Mouse (Mus musculus) C3H10T1/2 (cell line): Measurements from ENCODE around the gene Pnpo. TPM values are rescaled to one million over a fixed set of nuclear protein-coding genes. Genes with fewer than 3 reads are reported as not detected.

Experiments
- polyA plus RNA-seq, 2 experiments: library from polyadenylated mRNA; unstranded; fragments of >200 nt; fragmentation: generic; extraction: Trizol; gene quantifications; one replicate each; pipeline ENCODE4 v1.2.1; 2012; ENCODE audit warnings: missing spikeins in 2 of 2

Pnpo gene
- 1 to 10 TPM; 1.6 to 2.6 TPM for polyA plus RNA-seq

GRCm38 (mm10) chr11:96943746-96944304, at the start of gene Pnpo:
TSS of gene Pnpo (minus strand) at chr11:96943986.

DNA sequence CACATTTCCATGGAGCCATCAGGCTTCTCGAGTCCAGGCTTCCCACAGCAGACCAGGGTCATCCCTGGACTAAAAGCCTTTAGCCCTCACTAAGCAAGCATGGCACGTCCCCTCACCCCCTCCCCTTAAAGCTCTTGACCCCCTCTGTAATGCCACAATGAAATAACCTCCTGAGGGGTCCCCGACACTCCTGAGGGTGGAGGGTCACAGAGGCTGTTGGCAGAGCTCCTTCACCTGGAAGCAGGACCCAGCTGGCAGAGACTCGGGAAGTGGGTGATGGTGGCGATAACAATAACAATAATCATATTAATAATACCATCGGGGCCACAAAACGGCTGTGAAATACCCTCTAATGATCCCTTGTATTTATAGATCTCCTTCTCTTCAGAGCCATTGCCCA, 39.1 kb upstream of the Pnpo start, which contains the start of gene Sp2:
Sp2 (minus strand) TSS at position 101 of the 400 bp plus-strand sequence.

DNA sequence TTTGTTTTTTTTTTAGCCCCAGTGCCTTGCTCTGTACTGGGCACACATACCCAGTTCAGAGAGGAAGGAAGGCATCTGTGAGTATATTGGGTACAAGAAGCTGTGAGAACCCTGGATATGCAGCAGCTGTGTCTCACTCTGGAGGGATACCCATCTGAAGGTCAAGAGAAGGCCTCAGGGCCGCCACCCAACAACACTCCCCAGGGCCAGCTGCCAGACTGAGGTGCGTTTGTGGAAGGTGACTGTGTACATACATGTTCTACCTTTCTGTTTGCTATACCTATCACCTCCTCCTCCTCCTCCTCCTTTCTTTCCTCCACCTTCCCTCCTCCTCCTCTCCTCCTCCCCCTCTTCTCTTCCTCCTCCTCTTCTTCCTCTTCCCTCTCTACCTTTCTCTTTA, 15.7 kb downstream of the Pnpo start, which contains the start of gene Prr15l:
Prr15l (plus strand) TSS at position 17 of the 400 bp plus-strand sequence.

DNA sequence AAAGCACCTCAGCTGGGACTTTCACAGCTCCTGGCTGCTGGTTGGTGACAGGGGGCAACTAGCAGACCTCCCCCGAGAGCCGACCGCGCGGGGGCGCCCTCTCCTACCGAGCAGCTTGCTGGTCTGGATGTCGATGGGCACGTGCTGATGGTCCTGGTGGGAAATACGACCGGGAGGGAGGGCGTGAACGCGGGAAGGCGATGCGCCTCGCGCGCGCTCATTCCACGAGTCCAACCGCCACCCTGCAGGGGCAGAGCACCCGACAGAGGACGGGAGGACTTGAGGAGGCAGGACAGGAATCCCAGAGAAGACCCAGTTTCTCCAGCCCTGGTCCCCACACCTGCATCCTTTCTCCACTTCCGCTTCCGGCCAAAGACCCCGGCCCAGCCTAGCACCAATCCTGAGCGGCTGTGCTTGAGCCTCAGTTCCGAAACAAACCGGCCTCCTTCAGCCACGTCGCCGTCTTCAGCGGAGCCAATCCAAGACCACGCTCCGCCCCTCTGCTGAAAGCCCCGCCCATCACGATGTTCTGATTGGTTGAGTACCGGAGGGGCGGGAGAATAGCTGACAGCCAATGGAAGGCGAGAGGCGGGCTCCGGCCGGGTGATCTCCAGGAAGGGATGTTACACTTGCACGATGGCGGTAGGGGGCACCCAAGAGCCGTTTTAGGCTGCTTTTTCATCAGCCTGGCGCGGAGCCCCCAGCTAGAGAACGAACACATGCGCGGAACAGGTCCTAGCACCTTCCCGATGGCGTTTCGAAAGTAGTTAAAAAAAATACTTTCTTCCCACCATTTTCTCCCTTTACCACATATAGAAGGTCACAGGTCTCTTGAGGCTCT, 27.5 kb downstream of the Pnpo start, which contains the start of gene Cdk5rap3:
Cdk5rap3 (minus strand) TSS at position 453 of the 841 bp plus-strand sequence.

Other genes with a start within 250 kb of the Pnpo start
- 10 to 100 TPM in 1 of 2 experiments, 1 to 10 TPM in 1; 9.3 to 16.1 TPM for gene Snx11, start 166.4 kb downstream of the Pnpo start, polyA plus RNA-seq
- gene Cbx1, start 154.9 kb downstream of the Pnpo start, polyA plus RNA-seq, result 10 to 100 TPM; 10.9 to 66.8 TPM
- gene Nfe2l1, start 114.0 kb downstream of the Pnpo start, polyA plus RNA-seq, result 100 to 1,000 TPM in 1 of 2 experiments, 10 to 100 TPM in 1; 32.1 to 205 TPM
- gene Copz2, start 94.1 kb downstream of the Pnpo start, polyA plus RNA-seq, result 100 to 1,000 TPM; 148 to 589 TPM
- 10 to 100 TPM; 58.3 to 94.0 TPM for gene Cdk5rap3, start 27.5 kb downstream of the Pnpo start, polyA plus RNA-seq
- not detected for gene Prr15l, start 15.9 kb downstream of the Pnpo start, polyA plus RNA-seq
- gene Sp2, start 39.0 kb upstream of the Pnpo start, polyA plus RNA-seq, result 10 to 100 TPM in 1 of 2 experiments, 1 to 10 TPM in 1; 6.4 to 15.4 TPM
- gene Sp6, start 69.4 kb upstream of the Pnpo start, polyA plus RNA-seq, result under 1 TPM in 1 of 2 experiments, not detected in 1; 0.06 TPM
- gene Scrn2, start 86.0 kb upstream of the Pnpo start, polyA plus RNA-seq, result 10 to 100 TPM; 37.1 to 48.4 TPM
- gene Lrrc46, start 97.4 kb upstream of the Pnpo start, polyA plus RNA-seq, result 1 to 10 TPM; 2.0 to 6.0 TPM
- gene Mrpl10, start 97.6 kb upstream of the Pnpo start, polyA plus RNA-seq, result 100 to 1,000 TPM in 1 of 2 experiments, 10 to 100 TPM in 1; 76.8 to 100 TPM
- 1 to 10 TPM; 1.9 to 7.7 TPM for gene Osbpl7, start 106.6 kb upstream of the Pnpo start, polyA plus RNA-seq
- gene Tbx21, start 171.3 kb upstream of the Pnpo start, polyA plus RNA-seq, result not detected
- gene Tbkbp1, start 207.5 kb upstream of the Pnpo start, polyA plus RNA-seq, result 1 to 10 TPM in 1 of 2 experiments, under 1 TPM in 1; 0.07 to 1.3 TPM
- gene Kpnb1, start 243.9 kb upstream of the Pnpo start, polyA plus RNA-seq, result 100 to 1,000 TPM in 1 of 2 experiments, 10 to 100 TPM in 1; 35.4 to 123 TPM